Mouse (Mus musculus): ENCODE results near the gene Fkbp8.

Fkbp8 gene

GRCm38 (mm10) chr8:70555079-70555747 is 27.7 kb downstream of the Fkbp8 start:
- no peak for DNase-seq (ENCODE audit: low spot score in 2 of 2)

GRCm38 (mm10) chr8:70558334-70558733 is 30.8 kb downstream of the Fkbp8 start:
- DNase-seq (ENCODE audit: low spot score in 2 of 2) = no peak

- no peak for DNase-seq (ENCODE audit: low spot score in 2 of 2)
Observed at GRCm38 (mm10) chr8:70558983-70559382, 31.5 kb downstream of the Fkbp8 start.

- peak in 1 of 2 experiments; percentile 34 for DNase-seq (ENCODE audit: low spot score in 2 of 2)
Observed at GRCm38 (mm10) chr8:70560096-70560495, 32.6 kb downstream of the Fkbp8 start.

- no peak for DNase-seq (ENCODE audit: low spot score in 2 of 2)
Observed at GRCm38 (mm10) chr8:70560564-70560963, 33.0 kb downstream of the Fkbp8 start.

- DNase-seq (ENCODE audit: low spot score in 2 of 2) = no peak
Observed at GRCm38 (mm10) chr8:70561357-70561756, 33.8 kb downstream of the Fkbp8 start.

- no peak for DNase-seq (ENCODE audit: low spot score in 2 of 2)
Observed at GRCm38 (mm10) chr8:70561809-70562535, 34.4 kb downstream of the Fkbp8 start.

- no peak for DNase-seq (ENCODE audit: low spot score in 2 of 2)
Observed at GRCm38 (mm10) chr8:70562802-70563201, 35.3 kb downstream of the Fkbp8 start.

GRCm38 (mm10) chr8:70563763-70564387 is 36.4 kb downstream of the Fkbp8 start:
- no peak for DNase-seq (ENCODE audit: low spot score in 2 of 2)

GRCm38 (mm10) chr8:70564696-70565235 is 37.2 kb downstream of the Fkbp8 start:
- DNase-seq (ENCODE audit: low spot score in 2 of 2) = no peak

- DNase-seq (ENCODE audit: low spot score in 2 of 2) = no peak
Observed at GRCm38 (mm10) chr8:70565561-70565960, 38.0 kb downstream of the Fkbp8 start.

- no peak for DNase-seq (ENCODE audit: low spot score in 2 of 2)
Observed at GRCm38 (mm10) chr8:70570360-70570759, 42.8 kb downstream of the Fkbp8 start.

GRCm38 (mm10) chr8:70570990-70571389 is 43.5 kb downstream of the Fkbp8 start:
- no peak for DNase-seq (ENCODE audit: low spot score in 2 of 2)

GRCm38 (mm10) chr8:70574302-70574701 is 46.8 kb downstream of the Fkbp8 start:
- no peak for DNase-seq (ENCODE audit: low spot score in 2 of 2)

GRCm38 (mm10) chr8:70574915-70575314 is 47.4 kb downstream of the Fkbp8 start:
- no peak for DNase-seq (ENCODE audit: low spot score in 2 of 2)

GRCm38 (mm10) chr8:70577207-70577606 is 49.7 kb downstream of the Fkbp8 start:
- DNase-seq (ENCODE audit: low spot score in 2 of 2) = no peak

- peak in 1 of 2 experiments; percentile 63 for DNase-seq (ENCODE audit: low spot score in 2 of 2)
Observed at GRCm38 (mm10) chr8:70583476-70584387, 56.2 kb downstream of the Fkbp8 start.

GRCm38 (mm10) chr8:70584606-70585257 is 57.2 kb downstream of the Fkbp8 start:
- DNase-seq (ENCODE audit: low spot score in 2 of 2) = no peak

Data from cerebellum, postnatal 4 days (tissue).